Mouse (Mus musculus) lung, adult 2 months (tissue): ENCODE results near the gene She.

ENCODE experiments used
- CTCF ChIP-seq: fragments of 200-500 bp; IDR thresholded peaks from 2 replicates; pipeline ENCODE4 v1.5.1; 2011; ENCODE audit warnings: mild to moderate bottlenecking, low read length, control low read depth; ENCODE audit not compliant: insufficient read depth
- POLR2A ChIP-seq: fragments of 200-500 bp; IDR thresholded peaks from 2 replicates; pipeline ENCODE4 v1.6.1; 2011; ENCODE audit warnings: low read depth, mild to moderate bottlenecking, control low read depth, low read length, borderline replicate concordance; ENCODE audit errors: extremely low read depth

- TF ChIP-seq POLR2A (no peak), CTCF (no peak)
Measured at GRCm38 (mm10) chr3:89889841-89890430, 58.8 kb downstream of the She start.
